14 mouse cellular contexts compared by ENCODE assay signal in the genomic region with DNA sequence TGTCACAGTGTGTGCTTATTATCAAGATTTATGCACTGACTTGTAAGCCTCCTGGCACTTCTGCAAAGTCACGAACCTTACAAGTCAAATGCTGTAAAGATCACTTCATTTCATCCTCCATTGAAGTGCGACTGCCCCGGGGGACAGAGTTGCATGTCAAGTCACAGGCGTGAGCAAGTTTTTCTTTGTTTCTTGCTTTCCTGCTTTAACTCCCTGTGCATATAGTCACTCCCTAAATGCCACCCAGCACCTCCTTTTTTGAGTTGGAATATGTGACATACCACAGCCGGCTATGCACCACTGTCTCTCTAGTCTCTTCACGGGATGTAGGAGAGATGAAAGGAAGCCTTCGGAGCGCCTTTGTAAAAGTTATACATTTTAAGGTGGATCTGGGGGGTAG.
"Had no signal": no experiment of that assay in that cellular context is flagged by ENCODE, and none has a peak within 500 bp of the region (broad histone marks: within the 10 kb centered on the region; RNA-seq: fewer than 3 reads in every experiment).

No protein-coding gene starts in this region.

- H3K9me3 ChIP-seq: limb, embryonic 13.5 days; midbrain, embryonic 10.5 days; neural tube, embryonic 15.5 days had no signal

- H3K36me3 ChIP-seq: limb, embryonic 13.5 days; midbrain, embryonic 10.5 days had no signal

- H3K9ac ChIP-seq: limb, embryonic 13.5 days; liver, embryonic 14.5 days; neural tube, embryonic 15.5 days had no signal

- H3K27me3 ChIP-seq: limb, embryonic 13.5 days; neural tube, embryonic 15.5 days had no signal

- DNase-seq: kidney, adult 11 months; left cerebral cortex, postnatal 4 days; lung, adult 18-20 months; lung, postnatal 36 days; midbrain, embryonic 14.5 days; right cerebral cortex, postnatal 14 days; thymus, postnatal 4 days had no signal

- H3K4me2 ChIP-seq: limb, embryonic 13.5 days; neural tube, embryonic 15.5 days had no signal

- H3K4me1 ChIP-seq: limb, embryonic 13.5 days; midbrain, embryonic 10.5 days; neural tube, embryonic 15.5 days had no signal

- H3K27ac ChIP-seq: limb, embryonic 13.5 days; liver, embryonic 14.5 days; midbrain, embryonic 10.5 days; neural tube, embryonic 15.5 days had no signal

- ATAC-seq: inflammation-experienced regulatory T-cells, adult 6 months; lung, postnatal 0 days had no signal

- H3K4me3 ChIP-seq: limb, embryonic 13.5 days; midbrain, embryonic 10.5 days; myocyte; neural tube, embryonic 15.5 days had no signal
